Mouse (Mus musculus): ENCODE data around the gene Nfix.
A peak's percentile ranks its signal among the peaks of the same experiment; 100 is the strongest.
"Not testable (repeated sequence)": the region's sequence is repeated elsewhere in the genome, so short reads cannot be mapped to it uniquely, and the experiment has no call there.

The Nfix gene

DNA sequence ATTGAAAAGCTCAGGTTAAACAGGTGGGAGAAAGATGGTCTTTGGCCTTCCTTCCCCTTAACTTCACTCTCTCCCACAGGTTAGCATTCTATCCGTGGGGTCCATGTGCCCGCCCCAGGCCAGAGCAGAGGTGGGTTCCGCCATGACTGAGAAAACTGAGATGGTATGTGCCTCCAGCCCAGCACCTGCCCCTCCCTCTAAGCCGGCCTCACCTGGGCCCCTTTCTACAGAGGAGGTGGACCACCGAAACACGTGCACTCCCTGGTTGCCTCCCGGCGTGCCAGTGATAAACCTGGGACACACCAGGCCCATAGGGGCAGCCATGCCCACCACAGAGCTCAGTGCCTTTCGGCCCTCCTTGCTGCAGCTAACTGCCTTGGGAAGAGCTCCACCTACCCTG lies 97.6 kb downstream of the Nfix start:
- no peak for DNase-seq (ENCODE audit: inconsistent ontology term)

DNA sequence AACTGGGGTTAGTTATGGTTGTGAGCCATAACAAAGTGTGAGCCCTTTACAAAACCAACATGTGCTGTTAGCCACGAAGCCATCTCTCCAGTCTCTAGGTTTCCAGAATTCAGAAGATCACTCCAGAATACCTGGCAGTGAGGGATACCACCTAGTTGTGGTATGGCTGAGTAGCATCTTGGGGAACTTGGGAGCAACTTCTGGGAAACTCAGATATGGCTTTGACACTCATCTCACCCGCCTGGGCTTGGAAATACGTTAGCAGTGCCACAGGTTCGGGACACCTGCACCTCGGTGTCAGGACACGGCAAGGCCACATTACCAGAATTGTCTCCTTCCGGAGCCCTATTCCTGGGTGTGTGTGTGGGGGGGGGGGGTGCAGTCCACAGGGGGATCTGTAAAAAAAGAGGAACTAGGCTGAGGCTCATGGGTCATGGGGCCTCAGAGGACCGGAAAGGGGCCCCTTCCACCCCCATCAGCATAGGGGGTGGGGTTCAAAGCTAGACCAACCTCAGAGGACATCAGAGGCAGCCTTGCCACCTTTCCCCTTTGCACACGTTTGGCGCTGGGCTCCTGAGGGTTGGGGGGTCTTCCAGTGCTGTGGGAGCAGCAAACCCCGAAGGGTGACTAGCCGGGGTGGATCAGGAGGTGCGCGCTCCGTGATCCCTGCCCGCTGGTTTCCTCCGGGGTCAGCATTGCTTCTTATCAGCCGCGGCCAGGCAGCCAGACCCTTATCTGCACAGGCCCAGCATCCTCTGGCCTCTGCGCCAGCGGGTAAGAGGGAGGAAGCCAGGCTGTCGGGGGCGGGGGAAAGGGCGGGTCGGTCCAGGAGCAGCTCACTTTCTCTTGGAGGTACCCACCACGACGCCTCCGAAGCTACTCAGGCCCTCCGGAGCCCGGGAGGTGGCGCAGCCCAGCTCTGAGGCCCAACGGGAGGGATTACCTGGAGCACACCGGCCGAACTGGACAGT lies 98.9 kb downstream of the Nfix start, which contains the start of gene Lyl1:
Lyl1 (plus strand) TSS at position 517 of the 971 bp plus-strand sequence.
- DNase-seq (ENCODE audit: inconsistent ontology term), result no peak

DNA sequence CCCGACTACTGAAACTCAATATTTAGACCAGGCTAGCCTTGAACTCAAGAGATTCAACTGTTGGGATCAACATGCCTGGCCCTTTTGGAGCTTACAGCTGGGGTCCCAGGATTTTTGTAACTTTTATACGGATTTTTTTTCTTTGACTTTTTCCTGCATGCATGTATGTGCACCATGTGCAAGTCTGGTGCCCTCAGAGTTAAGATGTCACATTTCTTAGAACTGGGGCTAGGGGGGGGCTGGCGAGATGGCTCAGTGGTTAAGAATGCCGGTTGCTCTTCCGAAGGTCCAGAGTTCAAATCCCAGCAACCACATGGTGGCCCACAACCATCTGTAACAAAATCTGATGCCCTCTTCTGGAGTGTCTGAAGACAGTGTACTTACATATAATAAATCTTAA lies 99.6 kb downstream of the Nfix start:
- DNase-seq (ENCODE audit: inconsistent ontology term), result no peak

DNA sequence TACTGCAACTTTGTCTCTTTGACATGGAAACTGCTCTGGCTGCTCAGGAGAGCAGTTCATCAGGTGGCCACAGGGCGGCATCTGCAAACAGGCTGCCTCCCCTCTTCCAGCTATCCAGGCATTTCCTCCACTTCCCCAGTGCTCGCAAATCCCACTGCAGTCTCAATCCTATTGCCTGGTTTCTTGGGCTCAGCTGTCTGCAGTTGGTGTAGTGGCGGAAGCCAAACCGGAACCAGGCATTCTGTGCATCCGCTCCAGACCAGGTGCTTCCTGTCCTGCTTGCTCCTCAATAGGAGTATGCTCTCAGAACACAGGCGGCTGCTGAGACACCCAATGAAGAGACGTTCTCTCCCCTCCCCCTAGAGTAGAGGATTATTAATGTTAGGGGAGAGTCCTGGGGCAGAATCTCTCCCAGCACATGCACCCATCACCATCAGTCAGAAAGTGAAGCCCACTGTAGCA lies 100.3 kb downstream of the Nfix start:
- no peak for DNase-seq (ENCODE audit: inconsistent ontology term)

DNA sequence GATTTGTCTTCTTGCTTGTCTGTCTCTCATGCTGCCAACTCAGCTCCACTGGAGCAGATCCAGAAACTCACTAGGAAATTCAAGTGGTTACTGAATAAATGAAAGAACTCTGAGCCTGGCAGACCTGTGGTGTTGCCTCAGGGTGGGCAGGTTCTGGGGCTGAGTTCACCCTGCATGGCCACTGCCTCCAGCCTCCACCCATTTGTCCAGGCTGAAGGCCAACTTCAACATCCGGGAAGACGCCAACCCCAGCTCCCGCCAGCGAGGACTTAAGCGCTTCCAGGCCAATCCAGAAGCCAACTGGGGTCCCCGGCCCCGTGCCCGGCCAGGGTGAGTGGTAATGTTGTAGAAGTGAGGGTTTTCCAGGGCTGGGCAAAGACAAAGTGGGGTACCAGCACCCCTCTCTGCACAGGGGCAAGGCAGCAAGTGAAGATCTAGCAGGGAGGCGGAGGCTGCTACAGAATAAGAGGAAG lies 101.2 kb downstream of the Nfix start:
- DNase-seq (ENCODE audit: inconsistent ontology term), result peak; percentile 78

DNA sequence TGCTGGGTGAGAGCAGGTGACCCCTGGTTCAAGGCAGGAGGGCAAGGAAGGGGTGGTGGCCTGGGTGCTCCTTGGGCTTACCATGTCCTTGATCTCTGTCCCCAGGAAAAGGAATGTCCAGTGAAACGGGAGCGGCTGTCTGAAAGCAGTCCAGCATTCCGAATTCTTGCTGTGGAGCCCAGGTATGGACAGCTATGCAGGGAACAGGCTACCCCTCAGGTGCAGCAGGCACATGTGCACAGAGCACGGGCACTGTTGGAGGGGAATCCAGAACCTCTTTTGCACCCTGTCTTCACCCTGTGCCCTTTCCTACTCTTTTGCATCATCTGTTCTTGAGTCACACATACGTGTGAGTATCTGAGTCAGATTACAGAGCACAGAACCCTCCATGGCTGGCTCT lies 101.9 kb downstream of the Nfix start:
- no peak for DNase-seq (ENCODE audit: inconsistent ontology term)

DNA sequence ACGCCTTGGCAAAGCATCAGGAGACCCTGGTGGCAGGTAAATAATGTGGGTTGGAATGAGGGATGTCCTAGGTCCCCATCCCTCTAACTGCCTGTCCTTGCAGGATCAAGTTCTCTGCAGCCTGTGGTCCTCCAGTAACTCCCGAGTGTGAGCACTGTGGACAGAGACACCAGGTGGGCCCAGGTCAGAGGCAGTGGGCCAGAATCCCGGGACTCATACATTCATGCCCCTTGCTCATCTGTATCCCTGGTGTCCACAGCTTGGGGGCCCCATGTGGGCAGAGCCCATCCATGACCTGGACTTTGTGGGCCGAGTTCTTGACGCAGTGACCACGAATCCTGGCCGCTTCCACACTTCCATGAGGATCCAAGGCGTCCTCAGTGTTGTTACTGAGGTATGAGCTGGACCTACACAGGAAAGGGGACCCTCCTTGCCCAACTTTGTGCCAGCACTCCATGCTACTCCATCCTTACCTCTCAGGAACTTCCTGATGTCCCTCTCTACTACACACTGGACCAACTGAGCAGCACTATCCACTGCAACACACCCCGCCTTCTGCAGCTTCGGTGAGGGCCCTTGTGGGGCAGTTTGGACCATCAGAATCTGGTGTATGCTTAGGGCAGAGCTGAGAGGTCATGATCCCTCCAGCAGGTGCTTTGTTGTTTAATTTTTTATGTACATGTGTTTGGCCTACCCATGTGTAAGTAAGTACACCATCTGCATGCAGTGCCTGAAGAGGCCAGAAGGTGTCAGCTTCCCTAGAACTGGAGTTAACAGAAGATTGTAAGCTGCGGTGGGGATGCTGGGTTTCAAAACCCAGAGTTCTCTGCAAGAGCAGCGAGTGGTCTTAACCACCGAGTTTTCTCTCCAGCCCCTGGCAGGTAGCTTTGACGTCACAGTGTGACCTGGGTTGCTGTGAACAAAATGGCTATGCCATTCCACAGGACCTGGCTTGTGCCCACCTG lies 102.7 kb downstream of the Nfix start:
- DNase-seq (ENCODE audit: inconsistent ontology term), result no peak

DNA sequence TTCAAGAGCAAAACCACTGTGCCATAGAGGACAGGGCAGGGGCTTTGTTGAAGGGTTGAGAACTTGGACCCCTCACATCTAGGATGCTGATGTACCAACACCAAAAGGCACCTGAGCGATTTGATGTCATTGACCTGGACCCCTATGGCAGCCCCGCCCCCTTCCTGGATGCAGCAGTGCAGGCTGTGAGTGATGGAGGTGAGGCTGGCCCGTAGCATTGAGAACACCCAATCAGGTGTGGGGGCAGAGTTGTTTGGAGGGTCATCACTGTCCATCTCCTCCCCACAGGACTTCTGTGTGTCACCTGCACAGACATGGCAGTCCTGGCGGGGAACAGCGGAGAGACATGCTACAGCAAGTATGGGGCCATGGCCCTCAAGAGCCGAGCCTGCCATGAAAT lies 105.0 kb downstream of the Nfix start:
- no peak for DNase-seq (ENCODE audit: inconsistent ontology term)

DNA sequence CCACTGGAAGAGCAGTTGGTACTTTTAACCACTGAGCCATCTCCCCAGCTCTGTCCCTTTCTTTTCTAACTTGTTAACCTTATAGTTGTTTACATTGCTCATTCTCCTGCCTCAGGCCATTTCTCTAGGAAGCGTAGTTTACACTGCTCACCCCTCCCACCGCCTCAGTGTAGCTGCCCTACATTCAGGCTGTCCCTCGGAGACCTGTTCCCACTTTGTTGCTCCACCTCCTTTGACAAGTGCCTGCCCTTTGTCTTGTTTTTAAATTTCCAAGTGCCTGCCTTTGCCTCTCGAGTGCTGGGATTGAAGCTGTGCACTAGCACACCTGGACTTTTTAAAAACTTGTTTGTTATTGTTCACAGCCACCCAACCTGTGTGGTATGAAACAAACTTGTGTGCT lies 106.8 kb downstream of the Nfix start:
- DNase-seq (ENCODE audit: inconsistent ontology term), result no peak

DNA sequence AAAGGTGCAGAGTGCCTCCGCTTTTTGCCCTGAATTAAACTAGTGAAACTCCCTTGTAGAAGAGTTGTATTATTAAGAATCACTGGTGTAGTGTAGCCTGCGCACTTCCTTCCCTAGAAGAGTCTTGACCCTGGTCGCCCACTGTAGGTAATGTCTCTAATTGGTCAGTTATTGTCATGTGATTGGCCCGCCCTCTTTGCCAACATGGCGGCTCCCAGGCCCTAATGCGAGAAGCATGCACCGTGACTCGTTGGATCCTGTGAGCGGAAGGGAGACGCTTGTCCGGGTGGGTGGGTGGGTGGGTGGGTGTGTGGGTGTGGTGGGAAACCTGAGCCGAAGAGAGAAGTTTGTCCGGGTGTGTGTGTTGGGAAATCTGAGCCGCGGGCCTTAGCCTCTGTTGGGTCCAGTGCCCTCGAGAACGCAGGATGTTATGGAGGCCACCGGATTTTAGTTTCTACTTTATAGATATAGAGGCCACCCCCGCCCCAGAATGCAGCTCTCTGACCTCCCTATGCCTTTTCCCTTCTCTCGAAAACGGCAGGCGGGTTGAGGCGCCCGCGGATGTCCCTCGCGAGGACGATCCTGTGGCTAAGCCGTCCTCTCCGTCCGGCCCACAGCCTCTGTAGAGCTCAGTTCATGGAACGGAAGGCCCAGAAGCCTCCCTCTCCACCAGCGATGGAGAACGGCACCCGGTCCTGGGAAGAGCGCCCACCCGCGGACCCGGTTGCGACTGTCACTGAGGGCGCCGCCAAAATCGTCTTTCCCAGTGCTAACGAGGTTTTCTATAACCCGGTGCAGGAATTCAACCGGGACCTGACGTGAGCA lies 110.8 kb downstream of the Nfix start:
- DNase-seq (ENCODE audit: inconsistent ontology term), result peak; percentile 78

DNA sequence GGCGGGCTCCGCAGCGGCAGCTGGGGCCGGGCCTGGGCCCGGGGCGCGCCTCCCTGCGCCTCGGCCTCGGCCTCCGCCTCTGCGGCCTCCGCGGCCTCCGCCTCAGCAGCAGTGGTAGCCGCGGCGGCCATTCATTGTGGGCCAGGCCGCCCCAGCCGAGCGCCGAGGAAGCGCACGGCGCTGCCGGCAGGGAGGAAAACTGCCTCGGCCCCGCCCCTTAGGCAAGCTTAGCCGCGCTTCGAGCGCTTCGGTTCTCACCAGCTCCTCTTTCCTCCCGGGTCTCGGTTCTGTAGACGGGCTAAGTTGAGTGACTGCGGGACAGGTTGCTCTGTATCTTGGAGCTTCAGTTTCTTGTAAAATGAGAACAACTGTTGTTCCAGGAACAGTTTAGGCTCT lies 112.4 kb downstream of the Nfix start, which contains the start of gene Nacc1:
Nacc1 (minus strand) TSS at position 158 of the 396 bp plus-strand sequence.
- DNase-seq (ENCODE audit: inconsistent ontology term), result peak; percentile 88

DNA sequence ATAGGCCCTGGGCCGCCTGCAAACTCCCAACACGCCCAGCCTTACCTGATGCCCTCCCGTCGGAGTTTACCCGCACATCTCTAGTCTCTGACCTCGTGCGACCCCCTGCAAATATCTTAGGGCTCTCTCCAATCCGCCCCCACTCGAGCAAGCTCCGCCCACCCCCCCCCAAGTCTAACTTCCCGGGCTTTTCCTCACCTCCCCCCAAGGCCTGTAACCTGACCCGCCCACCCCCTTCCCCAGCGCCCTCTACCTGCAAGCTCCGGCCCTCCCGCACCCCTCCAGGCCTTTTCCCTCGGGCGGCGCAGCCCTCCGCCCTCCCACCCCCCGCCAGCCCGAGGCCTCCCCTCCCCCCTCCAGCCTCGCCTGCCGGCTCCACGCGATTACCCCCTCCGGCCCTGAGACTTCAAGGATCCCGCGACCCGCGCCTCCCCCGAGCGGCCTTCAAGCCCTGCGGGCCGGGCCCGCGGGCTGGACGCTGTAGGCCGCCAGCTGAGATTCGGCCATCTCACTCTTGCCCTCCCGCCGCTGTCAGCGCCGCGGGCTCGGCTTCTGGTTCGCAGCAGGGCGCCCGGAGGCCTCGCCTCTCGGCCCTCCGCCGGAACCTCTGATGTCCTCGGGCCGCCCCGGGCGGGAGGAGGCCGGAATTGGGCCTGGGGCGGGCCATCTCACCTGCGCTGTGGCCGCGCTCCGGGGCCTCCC lies 113.0 kb downstream of the Nfix start:
- DNase-seq (ENCODE audit: inconsistent ontology term), result peak; percentile 76

DNA sequence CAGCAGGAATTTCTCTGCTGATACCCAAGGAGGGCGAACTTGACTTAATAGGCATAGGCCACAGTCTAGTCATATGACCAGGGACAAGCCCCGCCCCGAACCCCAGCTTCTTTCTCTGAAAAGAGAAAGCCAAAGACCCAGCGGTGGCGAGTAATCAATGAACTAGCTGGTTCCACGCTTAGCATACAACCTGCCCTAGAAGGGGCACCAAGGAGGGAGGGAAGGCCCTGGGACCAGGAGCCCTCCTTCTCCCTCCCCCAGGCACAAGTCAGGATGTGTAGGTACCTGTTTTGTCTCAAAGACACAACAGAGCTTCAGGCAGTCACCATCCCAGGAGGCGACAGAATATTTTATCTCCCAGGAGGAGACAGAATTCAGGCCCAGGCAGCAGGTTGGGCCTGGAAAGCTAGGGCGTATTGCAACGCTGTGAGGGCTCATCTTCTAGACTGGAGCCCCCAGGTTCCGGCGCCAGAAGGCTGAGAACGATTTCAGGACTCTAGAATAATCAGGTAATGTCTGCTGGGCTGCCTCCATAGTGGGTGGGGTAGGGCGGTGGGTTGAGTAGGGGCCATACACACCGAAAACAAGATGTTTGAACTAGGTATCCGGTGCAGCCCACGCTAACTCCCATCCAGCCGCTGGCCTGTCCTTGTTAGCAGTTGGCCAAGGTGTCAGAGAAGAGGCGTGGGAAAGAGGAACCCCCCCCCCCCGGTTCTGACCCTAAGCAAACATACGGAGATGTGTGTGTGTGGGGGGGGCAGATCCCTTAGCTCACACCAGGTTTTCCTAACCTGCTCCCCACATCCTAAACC lies 113.7 kb downstream of the Nfix start, which contains the start of gene Trmt1:
Trmt1 (plus strand) TSS at position 117 of the 812 bp plus-strand sequence.
- DNase-seq (ENCODE audit: inconsistent ontology term), result peak; percentile 64

DNA sequence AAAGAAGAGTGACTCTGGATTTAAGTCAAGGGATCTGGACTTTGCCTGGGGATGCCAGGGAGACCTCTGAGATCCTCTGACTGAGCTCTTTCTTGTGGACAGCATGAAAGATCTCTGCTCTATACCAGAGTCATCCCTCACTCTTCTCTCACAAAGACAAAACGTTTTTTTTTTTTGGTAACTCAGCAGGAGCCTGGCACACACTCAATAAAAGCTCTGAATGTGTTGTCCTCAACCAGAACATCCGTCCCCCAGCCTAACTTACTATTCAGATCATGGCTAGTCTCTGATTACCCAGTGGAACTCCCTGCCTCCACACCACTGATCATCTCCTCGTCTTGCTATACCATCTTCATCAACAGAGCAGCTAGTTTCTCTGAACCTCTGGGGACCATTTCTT lies 115.6 kb downstream of the Nfix start:
- peak; percentile 70 for DNase-seq (ENCODE audit: inconsistent ontology term)

DNA sequence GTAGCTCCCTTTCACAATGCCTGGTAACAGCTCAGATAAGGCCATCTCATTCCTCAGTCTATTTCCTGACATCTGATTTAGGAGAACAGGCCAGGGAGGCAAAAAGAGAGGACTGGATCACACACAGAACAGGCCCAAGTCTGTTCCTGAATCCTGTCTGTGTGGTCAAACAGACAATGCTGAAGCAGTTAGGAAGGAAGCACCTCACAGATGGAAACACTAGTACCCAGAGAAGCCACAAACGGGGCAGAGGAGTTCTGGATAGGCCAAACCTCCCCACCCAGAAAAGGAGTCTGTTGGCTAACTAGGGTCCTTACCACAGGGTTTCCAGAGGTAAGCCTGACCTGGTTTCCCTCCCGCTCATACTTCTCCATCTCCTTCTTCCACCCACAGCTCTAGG lies 117.9 kb downstream of the Nfix start:
- DNase-seq (ENCODE audit: inconsistent ontology term), result no peak

DNA sequence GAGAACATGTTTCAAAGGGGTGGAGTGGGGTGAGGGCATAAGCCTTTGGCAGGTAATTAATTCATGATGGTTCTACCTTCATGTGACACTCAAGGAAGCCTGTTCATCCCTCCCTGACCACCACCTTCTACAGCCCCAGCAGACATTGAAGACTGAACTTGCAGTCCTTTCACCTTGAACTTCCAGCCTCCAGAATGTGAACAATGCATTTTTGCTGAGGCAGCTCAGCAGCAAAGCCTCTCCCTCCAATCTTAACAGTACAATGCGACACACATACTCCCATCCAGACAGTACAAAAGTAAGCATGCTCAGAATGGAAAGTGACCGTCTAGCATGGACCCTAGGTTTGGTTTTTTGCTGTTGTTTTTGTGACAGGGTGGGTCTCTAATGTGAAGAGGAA lies 118.7 kb downstream of the Nfix start:
- DNase-seq (ENCODE audit: inconsistent ontology term), result no peak

DNA sequence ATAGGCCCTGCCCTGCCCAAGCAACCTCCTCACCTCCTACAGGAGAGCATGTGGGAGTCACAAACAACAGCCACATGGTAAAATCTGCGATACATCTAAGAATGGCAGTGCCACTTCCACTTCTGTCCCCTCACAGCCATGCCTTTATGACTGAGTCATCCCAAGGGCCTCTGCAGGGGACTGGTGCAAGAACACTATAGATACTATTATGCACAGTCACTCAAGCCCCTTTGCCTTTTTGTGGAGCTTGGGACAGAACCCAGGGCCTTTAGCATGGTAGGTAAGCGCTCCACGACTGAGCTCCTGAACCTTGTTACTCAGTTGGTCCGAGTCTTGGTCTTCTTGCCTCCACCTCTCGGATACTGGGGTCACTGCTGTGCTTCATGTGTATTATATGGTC lies 122.8 kb downstream of the Nfix start:
- no peak for DNase-seq (ENCODE audit: inconsistent ontology term)

DNA sequence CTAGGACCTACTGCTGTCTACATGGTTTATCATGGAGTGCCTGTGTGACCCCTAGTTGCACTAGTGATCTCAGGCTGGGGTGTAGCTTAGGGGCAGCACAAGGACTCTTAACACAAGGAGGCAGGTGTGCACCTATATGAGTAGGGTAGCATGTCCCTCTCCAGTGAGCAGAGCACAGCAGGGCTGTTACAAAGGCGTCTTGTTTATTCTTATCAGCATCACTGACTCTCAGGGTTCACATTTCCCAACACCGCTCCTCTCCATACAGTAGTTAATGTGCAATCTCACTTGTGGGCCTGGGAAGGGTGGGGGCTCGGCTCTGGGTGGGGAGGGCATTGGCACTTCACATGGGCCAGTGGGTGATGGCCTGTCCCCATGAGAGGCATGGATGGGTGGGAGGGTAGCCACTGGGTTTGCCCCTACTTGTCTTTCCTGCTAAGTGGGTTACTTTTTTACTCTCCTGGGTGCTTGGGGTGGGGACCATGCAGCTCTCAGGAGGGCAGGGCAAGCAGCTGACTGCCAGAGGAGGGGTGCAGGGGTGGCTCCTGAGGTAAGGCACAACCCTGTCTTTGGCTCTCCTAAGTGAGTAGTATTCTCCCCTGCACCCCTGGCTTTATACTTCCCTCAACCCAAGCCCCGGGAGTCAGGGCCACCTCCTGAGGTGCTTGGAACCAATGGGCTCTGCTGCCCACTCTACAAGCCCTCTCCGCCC lies 129.7 kb downstream of the Nfix start:
- DNase-seq (ENCODE audit: inconsistent ontology term), result not testable (repeated sequence)
